Mouse (Mus musculus): ENCODE results near the gene Garem2.

GRCm38 (mm10) chr5:30125587-30125986 is 20.6 kb downstream of the Garem2 start:
- TF ChIP-seq CTCF (IDR thresholded peaks at IDR 0.05; ENCODE audit: low read depth) (peak; percentile 73), EP300 (IDR thresholded peaks at IDR 0.05; ENCODE audit: low read depth) (no peak)

Measured in heart, postnatal 0 days (tissue).